Mouse (Mus musculus) forebrain, embryonic 11.5 days (tissue): ENCODE data around the gene Aspdh. TPM values are rescaled to one million over a fixed set of nuclear protein-coding genes. Genes with fewer than 3 reads are reported as not detected.

Experiments
- ATAC-seq: fragments of 200-750 bp; cut with Nextera tagmentation; replicated peaks from 2 replicates; pipeline ENCODE4 v1.8.0; 2017; ENCODE audit warnings: moderate TSS enrichment; ENCODE audit not compliant: low FRiP score
- DNase-seq: peaks from one replicate; pipeline ENCODE4 v3.0.0-alpha.2; 2017; ENCODE audit warnings: low spot score
- H3K27ac ChIP-seq: fragments of 300-500 bp; sonication (generic); 2 replicates; pipeline ENCODE4 v1.5.1; 2014; ENCODE audit warnings: low read depth, low read length
- H3K27me3 ChIP-seq: fragments of 300-500 bp; sonication (generic); 2 replicates; pipeline ENCODE4 v1.6.1; 2014; ENCODE audit warnings: mild to moderate bottlenecking, low read length, mixed read lengths; ENCODE audit not compliant: control insufficient read depth, insufficient read depth
- H3K36me3 ChIP-seq: fragments of 300-500 bp; sonication (generic); 2 replicates; pipeline ENCODE4 v1.6.1; 2014; ENCODE audit warnings: mild to moderate bottlenecking, low read length, moderate library complexity, mixed read lengths; ENCODE audit not compliant: control insufficient read depth, insufficient read depth
- H3K4me1 ChIP-seq: fragments of 300-500 bp; sonication (generic); replicated peaks from 2 replicates; pipeline ENCODE4 v1.6.1; 2014; ENCODE audit warnings: low read length, mixed read lengths; ENCODE audit not compliant: control insufficient read depth, insufficient read depth
- H3K4me2 ChIP-seq: fragments of 300-500 bp; sonication (generic); 2 replicates; pipeline ENCODE4 v1.6.1; 2014; ENCODE audit warnings: low read depth, mild to moderate bottlenecking, low read length, moderate library complexity, mixed read lengths; ENCODE audit not compliant: severe bottlenecking
- H3K4me3 ChIP-seq: fragments of 300-500 bp; sonication (generic); 2 replicates; pipeline ENCODE4 v1.5.1; 2014; ENCODE audit warnings: low read depth, low read length
- H3K9ac ChIP-seq: fragments of 300-500 bp; sonication (generic); 2 replicates; pipeline ENCODE4 v1.6.1; 2014; ENCODE audit warnings: low read length
- H3K9me3 ChIP-seq: fragments of 300-500 bp; sonication (generic); 2 replicates; pipeline ENCODE4 v1.6.1; 2016; ENCODE audit warnings: low read length, mixed read lengths; ENCODE audit not compliant: control insufficient read depth
- WGBS: fragments of 180-500 bp; shearing (Covaris S2); extraction: QIAGEN DNeasy Blood & Tissue Kit; methylation state at CpG from one replicate; pipeline ENCODE4 v1.1.7; 2014; 5-methylcytosine and 5-hydroxymethylcytosine counted together
- microRNA-seq: library from miRNA; unstranded; fragments of <30 nt; microRNA quantifications from one replicate; pipeline ENCODE4, GENCODE M21; 2016; ENCODE audit not compliant: insufficient number of aligned reads
- polyA plus RNA-seq: library from polyadenylated mRNA; unstranded; fragments of >200 nt; fragmentation: Nextera tagmentation; extraction: Ambion mirVana; gene quantifications from 2 replicates; pipeline ENCODE4 v1.2.1, GENCODE M21; 2014

The Aspdh gene
- polyA plus RNA-seq, 1 experiment from 2014 or later: 2.6 TPM

GRCm38 (mm10) chr7:44496771-44497109 is 31.5 kb downstream of the Aspdh start:
- Histone ChIP-seq H3K4me1 (peaks cover 7% of the 10 kb centered on the region), H3K4me3 (peak overlapping the region; percentile 51), H3K4me2 (peak overlapping the region; percentile 88), H3K27ac (peak overlapping the region; percentile 77), H3K9me3 (no peaks in the 10 kb centered on the region), H3K36me3 (peaks cover 2% of the 10 kb centered on the region; the same call in 1 of the 2 replicates), H3K9ac (peak overlapping the region; percentile 94), H3K27me3 (no peaks in the 10 kb centered on the region)
- no peak for ATAC-seq
- DNase-seq: no peak
- under 1% methylated on average over 26 of the region's 26 CpGs for WGBS

DNA sequence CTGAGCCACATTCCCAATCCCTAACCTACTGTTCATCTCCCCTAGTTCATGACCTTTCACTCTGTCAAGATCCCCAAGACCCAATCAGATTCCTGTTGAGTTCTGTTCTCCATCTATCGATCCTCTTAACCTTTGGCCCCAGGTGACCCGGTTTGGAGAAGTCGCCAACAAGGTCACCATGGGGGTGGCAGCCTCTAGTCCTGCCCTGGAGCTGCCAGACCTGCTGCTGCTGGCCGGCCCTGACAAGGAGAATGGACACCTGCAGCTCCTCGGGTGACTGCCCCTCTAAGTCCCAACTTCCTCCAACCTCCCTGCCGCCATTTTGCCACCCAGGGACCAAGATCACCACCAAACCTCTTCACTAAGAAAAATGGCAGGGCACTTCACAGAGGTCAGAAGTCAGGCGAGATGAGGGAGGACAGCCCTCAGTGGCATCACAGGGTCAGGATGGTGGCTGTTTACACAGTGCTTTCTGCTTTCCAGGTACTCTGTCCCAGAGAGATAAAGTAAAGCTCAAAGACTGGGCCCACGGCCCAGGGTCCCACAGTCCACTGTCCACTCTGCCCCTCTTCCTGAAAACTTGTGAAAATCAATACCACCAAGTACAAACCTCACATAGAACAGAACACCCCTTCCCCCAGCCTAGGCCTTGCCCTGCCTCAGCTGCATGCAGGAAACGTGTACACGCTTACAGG is 32.3 kb downstream of the Aspdh start:
- ATAC-seq (no peak), DNase-seq (no peak)
- Histone ChIP-seq H3K4me2 (peak overlapping the region; percentile 88), H3K4me3 (peak overlapping the region; percentile 51), H3K9me3 (no peaks in the 10 kb centered on the region), H3K36me3 (no peaks in the 10 kb centered on the region), H3K4me1 (peaks cover 7% of the 10 kb centered on the region), H3K27me3 (no peaks in the 10 kb centered on the region), H3K9ac (peak overlapping the region; percentile 94), H3K27ac (peak overlapping the region; percentile 77; the same call in 1 of the 2 replicates)
- 81% methylated on average over 10 of the region's 10 CpGs for WGBS

- Histone ChIP-seq H3K4me1 (peaks cover 7% of the 10 kb centered on the region), H3K27ac (no peak overlapping the region), H3K9ac (no peak overlapping the region), H3K36me3 (no peaks in the 10 kb centered on the region), H3K9me3 (no peaks in the 10 kb centered on the region), H3K4me3 (no peak overlapping the region), H3K27me3 (no peaks in the 10 kb centered on the region), H3K4me2 (no peak overlapping the region)
- ATAC-seq: no peak
- WGBS: 75% methylated on average over 1 of the region's 1 CpGs
- no peak for DNase-seq
These were observed 33.7 kb downstream of the Aspdh start for GRCm38 (mm10) chr7:44498922-44499321.

DNA sequence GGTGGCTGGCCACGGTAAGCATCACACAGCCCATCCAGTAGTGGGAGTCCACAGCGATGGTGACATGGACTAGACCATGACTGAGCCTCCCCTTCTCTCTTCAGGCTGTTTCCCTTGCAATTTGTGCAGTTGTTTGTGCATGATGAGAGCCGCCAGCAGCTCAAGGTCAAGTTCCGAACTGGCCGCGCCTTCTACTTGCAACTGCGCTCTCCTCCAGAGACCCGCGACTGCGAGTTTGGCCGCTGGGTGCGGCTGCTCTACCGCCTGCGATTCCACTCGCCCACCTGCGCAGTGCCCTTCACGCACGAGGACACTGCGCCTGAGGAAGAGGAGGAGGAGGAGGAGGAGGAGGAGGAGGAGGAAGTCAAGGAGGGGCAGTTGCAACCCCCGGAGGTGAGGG is 34.9 kb downstream of the Aspdh start:
- ATAC-seq: no peak
- H3K27ac ChIP-seq: no peak overlapping the region

GRCm38 (mm10) chr7:44501563-44502115 is 36.4 kb downstream of the Aspdh start:
- Histone ChIP-seq H3K9me3 (no peaks in the 10 kb centered on the region), H3K4me2 (no peak overlapping the region), H3K36me3 (no peaks in the 10 kb centered on the region), H3K27ac (no peak overlapping the region), H3K4me1 (peaks cover 2% of the 10 kb centered on the region), H3K4me3 (no peak overlapping the region), H3K9ac (no peak overlapping the region), H3K27me3 (no peaks in the 10 kb centered on the region)
- DNase-seq (peak; percentile 86), ATAC-seq (peak; percentile 55; the same call in 1 of the 2 replicates)
- WGBS: 37% methylated on average over 5 of the region's 5 CpGs

More for the DNA sequence above, 34.9 kb downstream of the Aspdh start:
- H3K9me3 ChIP-seq: no peaks in the 10 kb centered on the region
- DNase-seq: no peak
- H3K4me1 ChIP-seq: peaks cover 7% of the 10 kb centered on the region
- no peaks in the 10 kb centered on the region for H3K36me3 ChIP-seq
- no peak overlapping the region for H3K4me3 ChIP-seq
- no peaks in the 10 kb centered on the region for H3K27me3 ChIP-seq
- no peak overlapping the region for H3K4me2 ChIP-seq
- H3K9ac ChIP-seq: no peak overlapping the region
- 69% methylated on average over 20 of the region's 20 CpGs for WGBS

- ATAC-seq (no peak), DNase-seq (no peak)
- no peak overlapping the region for H3K4me3 ChIP-seq
- no peaks in the 10 kb centered on the region; the same call in 1 of the 2 replicates for H3K9me3 ChIP-seq
- no peak overlapping the region for H3K4me2 ChIP-seq
- no peaks in the 10 kb centered on the region for H3K36me3 ChIP-seq
- no peaks in the 10 kb centered on the region for H3K27me3 ChIP-seq
- H3K4me1 ChIP-seq: no peaks in the 10 kb centered on the region
- no peak overlapping the region for H3K27ac ChIP-seq
- no peak overlapping the region for H3K9ac ChIP-seq
These were observed 42.3 kb downstream of the Aspdh start for GRCm38 (mm10) chr7:44507491-44507890.

Small RNA genes within 50 kb of the gene (microRNA-seq; reads per million reads assigned to microRNA genes)
- gene Mir7052: not detected

Other genes starting within 250 kb of the Aspdh start
- not detected in 2 replicates for gene Klk1b5, start 249.4 kb upstream of the Aspdh start, polyA plus RNA-seq
- gene Klk1, start 240.0 kb upstream of the Aspdh start, polyA plus RNA-seq: not detected in 2 replicates
- not detected in 2 replicates for gene Gm36864, start 229.2 kb upstream of the Aspdh start, polyA plus RNA-seq
- 0.99 and 1.3 TPM in 2 replicates for gene 1700028J19Rik, start 218.7 kb upstream of the Aspdh start, polyA plus RNA-seq
- gene 2410002F23Rik, start 218.7 kb upstream of the Aspdh start, polyA plus RNA-seq: 167 and 178 TPM in 2 replicates
- gene Acp4, start 208.0 kb upstream of the Aspdh start, polyA plus RNA-seq: 0.17 TPM in 1 of 2 replicates, not detected in the other
- not detected in 2 replicates for gene Gm15517, start 203.9 kb upstream of the Aspdh start, polyA plus RNA-seq
- 3.2 TPM in 2 replicates for gene Clec11a, start 158.5 kb upstream of the Aspdh start, polyA plus RNA-seq
- 3.6 and 4.2 TPM in 2 replicates for gene Shank1, start 155.1 kb upstream of the Aspdh start, polyA plus RNA-seq
- 3.2 and 4.0 TPM in 2 replicates for gene Syt3, start 81.3 kb upstream of the Aspdh start, polyA plus RNA-seq
- 0.89 and 0.96 TPM in 2 replicates for gene 1700008O03Rik, start 79.6 kb upstream of the Aspdh start, polyA plus RNA-seq
- 8.2 and 9.8 TPM in 2 replicates for gene Lrrc4b, start 36.4 kb upstream of the Aspdh start, polyA plus RNA-seq
- gene Josd2, start 2.6 kb downstream of the Aspdh start, polyA plus RNA-seq: 60.9 and 68.9 TPM in 2 replicates
- 115 and 124 TPM in 2 replicates for gene Emc10, start 31.1 kb downstream of the Aspdh start, polyA plus RNA-seq
- 22.3 and 25.3 TPM in 2 replicates for gene Fam71e1, start 31.2 kb downstream of the Aspdh start, polyA plus RNA-seq
- gene Mybpc2, start 59.3 kb downstream of the Aspdh start, polyA plus RNA-seq: 0.23 TPM in 1 of 2 replicates, not detected in the other
- gene Spib, start 66.7 kb downstream of the Aspdh start, polyA plus RNA-seq: 0.13 and 0.23 TPM in 2 replicates
- 124 and 133 TPM in 2 replicates for gene Pold1, start 83.5 kb downstream of the Aspdh start, polyA plus RNA-seq
- 72.3 and 76.4 TPM in 2 replicates for gene Nr1h2, start 88.6 kb downstream of the Aspdh start, polyA plus RNA-seq
- gene Napsa, start 107.0 kb downstream of the Aspdh start, polyA plus RNA-seq: 0.68 and 0.92 TPM in 2 replicates
- gene Kcnc3, start 125.3 kb downstream of the Aspdh start, polyA plus RNA-seq: 1.8 and 2.0 TPM in 2 replicates
- 1.7 and 2.6 TPM in 2 replicates for gene Myh14, start 205.5 kb downstream of the Aspdh start, polyA plus RNA-seq
- not detected in 2 replicates for gene Izumo2, start 243.4 kb downstream of the Aspdh start, polyA plus RNA-seq